Mouse (Mus musculus): Measurements from ENCODE around the gene Atp13a1. TPM values are rescaled to one million over a fixed set of nuclear protein-coding genes. Genes with fewer than 3 reads are reported as not detected.
A peak's percentile ranks its signal among the peaks of the same experiment; 100 is the strongest.

The Atp13a1 gene
- polyA plus RNA-seq, 2 experiments: 14.1 to 19.6 TPM

DNA sequence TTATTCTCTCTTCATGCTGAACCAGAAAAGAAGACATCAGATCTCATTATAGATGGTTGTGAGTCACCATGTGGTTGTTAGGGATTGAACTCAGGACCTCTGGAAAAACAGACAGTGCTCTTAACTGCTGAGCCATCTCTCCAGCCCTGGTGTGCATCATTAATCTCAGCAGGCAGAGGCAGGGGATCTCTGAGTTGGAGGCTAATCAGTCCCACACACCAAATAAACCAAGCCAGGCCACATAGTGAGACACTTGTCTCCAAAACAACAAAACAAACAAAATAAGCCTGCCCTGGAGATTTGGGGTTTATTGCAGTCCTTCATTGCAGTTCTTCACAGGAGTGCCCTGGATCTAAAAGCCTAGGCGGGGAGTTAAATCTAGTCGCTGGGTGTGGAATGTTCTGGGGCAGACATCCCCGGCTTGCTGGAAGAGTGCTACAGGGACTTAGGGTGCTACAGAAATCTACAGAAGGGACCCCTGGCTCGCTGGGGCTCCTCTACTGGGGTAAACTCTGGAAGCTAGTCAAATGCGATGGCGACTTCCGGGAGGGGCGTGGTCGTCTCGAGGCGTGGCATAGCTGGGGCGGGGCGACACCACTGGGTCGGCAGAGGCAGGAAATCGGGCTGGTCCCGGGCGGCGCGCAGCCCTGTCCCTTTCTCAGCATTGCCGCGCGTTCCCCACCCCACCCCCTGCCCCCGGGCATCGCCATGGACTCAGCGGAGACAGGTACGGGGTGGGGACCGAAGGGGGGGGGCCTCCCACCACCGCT, 17.3 kb downstream of the Atp13a1 start, which contains the start of gene Gmip:
Gmip (plus strand) TSS at position 586 of the 770 bp plus-strand sequence.
- DNase-seq (ENCODE audit: low read depth in 3 of 3, low spot score in 3 of 3) (peak; percentile 47 to 59 (median 58)), ATAC-seq (ENCODE audit: insufficient read depth) (peak; percentile 68)
- Histone ChIP-seq H3K27me3 (ENCODE audit: control insufficient read depth, insufficient read depth, low read length) (no peaks in the 10 kb centered on the region), H3K36me3 (replicated peaks; ENCODE audit: control insufficient read depth, insufficient read depth, low read depth) (peaks cover 31% of the 10 kb centered on the region), H3K4me3 (ENCODE audit: insufficient read depth in 1 of 2, low read depth in 2 of 2, low read length in 2 of 2) (peak within 1 kb of the TSS; percentile 47 to 63), H3K9me3 (ENCODE audit: control insufficient read depth, low read length) (no peaks in the 10 kb centered on the region), H3K27ac (no peak within 1 kb of the TSS), H3K9ac (replicated peaks) (peak within 1 kb of the TSS; percentile 57), H3K4me1 (replicated peaks; ENCODE audit: control insufficient read depth in 2 of 2, insufficient read depth in 2 of 2, low read length in 1 of 2) (peaks cover 4 to 7% of the 10 kb centered on the region in 2 experiments; a peak in 3 of 4 replicates), H3K4me2 (ENCODE audit: low read depth) (peak within 1 kb of the TSS; percentile 97)
- TF ChIP-seq EP300 (IDR thresholded peaks at IDR 0.05; ENCODE audit: low read depth) (no peak), CTCF (IDR thresholded peaks at IDR 0.05; ENCODE audit: low read depth) (no peak; the same call in 1 of the 2 replicates)
- WGBS (ENCODE audit: insufficient replicate concordance): 5% methylated on average over 28 of the region's 28 CpGs

DNA sequence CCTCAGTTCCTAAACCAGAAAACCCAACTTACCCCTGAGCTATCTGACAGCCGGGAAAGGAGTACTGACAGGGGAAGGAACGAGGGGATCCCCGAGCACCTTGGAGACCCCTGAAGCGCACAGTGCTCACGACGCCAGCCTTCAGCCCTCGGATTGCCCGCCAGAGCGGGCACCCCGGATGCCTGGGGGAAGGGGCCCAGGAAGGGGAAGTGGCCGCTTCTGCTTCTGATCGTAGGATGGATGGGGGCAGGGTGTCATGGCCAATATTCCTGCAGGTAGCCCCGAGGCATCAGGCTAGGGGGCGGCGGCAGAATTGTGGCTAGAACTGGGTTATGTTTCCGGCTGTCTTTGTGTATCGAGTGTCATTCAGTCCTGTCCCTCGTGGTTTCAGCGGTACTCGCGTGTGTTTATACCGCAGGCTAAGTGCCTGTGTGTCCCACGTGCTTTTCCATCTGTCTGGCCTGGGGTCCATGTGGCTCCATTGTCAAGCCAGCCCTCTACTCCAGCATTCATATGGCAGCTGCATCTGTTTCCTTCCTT, 18.0 kb downstream of the Atp13a1 start:
- Histone ChIP-seq H3K27me3 (ENCODE audit: control insufficient read depth, insufficient read depth, low read length) (no peaks in the 10 kb centered on the region), H3K36me3 (replicated peaks; ENCODE audit: control insufficient read depth, insufficient read depth, low read depth) (peaks cover 25% of the 10 kb centered on the region), H3K9ac (replicated peaks) (peak overlapping the region; percentile 57), H3K4me2 (ENCODE audit: low read depth) (peak overlapping the region; percentile 97), H3K4me3 (ENCODE audit: insufficient read depth in 1 of 2, low read depth in 2 of 2, low read length in 2 of 2) (peak overlapping the region; percentile 47 to 63), H3K4me1 (replicated peaks; ENCODE audit: control insufficient read depth in 2 of 2, insufficient read depth in 2 of 2, low read length in 1 of 2) (peaks cover 4 to 7% of the 10 kb centered on the region in 2 experiments; a peak in 3 of 4 replicates), H3K27ac (no peak overlapping the region), H3K9me3 (ENCODE audit: control insufficient read depth, low read length) (no peaks in the 10 kb centered on the region)
- TF ChIP-seq CTCF (IDR thresholded peaks at IDR 0.05; ENCODE audit: low read depth) (no peak), EP300 (IDR thresholded peaks at IDR 0.05; ENCODE audit: low read depth) (no peak)
- peak; percentile 36; the same call in 1 of the 2 replicates for ATAC-seq (ENCODE audit: insufficient read depth)
- DNase-seq (ENCODE audit: low read depth in 3 of 3, low spot score in 3 of 3): no peak
- under 1% methylated on average over 23 of the region's 23 CpGs for WGBS (ENCODE audit: insufficient replicate concordance)

DNA sequence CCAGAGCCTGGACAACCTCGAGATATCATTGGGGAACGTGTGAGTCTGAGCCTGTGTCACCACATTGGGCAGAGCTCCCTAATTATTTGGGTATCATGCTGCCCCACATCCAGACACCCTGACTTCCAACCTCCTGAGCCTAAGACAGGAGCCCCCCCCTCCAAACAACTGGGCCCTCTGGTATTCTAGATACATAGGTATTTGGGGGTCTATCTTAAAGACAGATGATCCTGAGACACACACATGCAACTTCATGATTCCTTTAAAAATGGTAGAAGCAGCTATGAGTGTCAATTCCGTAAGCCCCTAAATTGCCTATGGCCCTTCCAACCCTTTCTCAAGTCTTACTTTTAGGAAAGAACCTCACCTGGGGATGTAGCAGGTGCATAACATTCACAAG, 18.9 kb downstream of the Atp13a1 start:
- H3K4me2 ChIP-seq (ENCODE audit: low read depth): no peak overlapping the region
- no peak overlapping the region for H3K4me3 ChIP-seq (ENCODE audit: insufficient read depth in 1 of 2, low read depth in 2 of 2, low read length in 2 of 2)
- peaks cover 19% of the 10 kb centered on the region for H3K36me3 ChIP-seq (replicated peaks; ENCODE audit: control insufficient read depth, insufficient read depth, low read depth)

GRCm38 (mm10) chr8:69814881-69815280, 23.9 kb downstream of the Atp13a1 start:
- Histone ChIP-seq H3K36me3 (replicated peaks; ENCODE audit: control insufficient read depth, insufficient read depth, low read depth) (no peaks in the 10 kb centered on the region), H3K27ac (no peak overlapping the region), H3K27me3 (ENCODE audit: control insufficient read depth, insufficient read depth, low read length) (no peaks in the 10 kb centered on the region), H3K9me3 (ENCODE audit: control insufficient read depth, low read length) (no peaks in the 10 kb centered on the region), H3K4me3 (ENCODE audit: insufficient read depth in 1 of 2, low read depth in 2 of 2, low read length in 2 of 2) (no peak overlapping the region), H3K9ac (replicated peaks) (no peak overlapping the region), H3K4me2 (ENCODE audit: low read depth) (no peak overlapping the region), H3K4me1 (replicated peaks; ENCODE audit: control insufficient read depth in 2 of 2, insufficient read depth in 2 of 2, low read length in 1 of 2) (no peaks in the 10 kb centered on the region)
- no peak for TF ChIP-seq CTCF (IDR thresholded peaks at IDR 0.05; ENCODE audit: low read depth)
- no peak for TF ChIP-seq EP300 (IDR thresholded peaks at IDR 0.05; ENCODE audit: low read depth)
- DNase-seq (ENCODE audit: low read depth in 3 of 3, low spot score in 3 of 3): no peak
- WGBS (ENCODE audit: insufficient replicate concordance): 76% methylated on average over 2 of the region's 2 CpGs
- ATAC-seq (ENCODE audit: insufficient read depth): no peak

More for the DNA sequence above, 18.9 kb downstream of the Atp13a1 start:
- ATAC-seq (ENCODE audit: insufficient read depth): no peak
- 37% methylated on average over 3 of the region's 3 CpGs for WGBS (ENCODE audit: insufficient replicate concordance)
- TF ChIP-seq EP300 (IDR thresholded peaks at IDR 0.05; ENCODE audit: low read depth): no peak
- no peak for TF ChIP-seq CTCF (IDR thresholded peaks at IDR 0.05; ENCODE audit: low read depth)
- Histone ChIP-seq H3K9ac (replicated peaks) (no peak overlapping the region), H3K27ac (no peak overlapping the region), H3K4me1 (replicated peaks; ENCODE audit: control insufficient read depth in 2 of 2, insufficient read depth in 2 of 2, low read length in 1 of 2) (peaks cover 4 to 7% of the 10 kb centered on the region in 2 experiments; a peak in 3 of 4 replicates), H3K27me3 (ENCODE audit: control insufficient read depth, insufficient read depth, low read length) (no peaks in the 10 kb centered on the region), H3K9me3 (ENCODE audit: control insufficient read depth, low read length) (no peaks in the 10 kb centered on the region)
- no peak for DNase-seq (ENCODE audit: low read depth in 3 of 3, low spot score in 3 of 3)

GRCm38 (mm10) chr8:69815396-69815795, 24.4 kb downstream of the Atp13a1 start:
- Histone ChIP-seq H3K27ac (no peak overlapping the region), H3K4me3 (ENCODE audit: insufficient read depth in 1 of 2, low read depth in 2 of 2, low read length in 2 of 2) (no peak overlapping the region), H3K9me3 (ENCODE audit: control insufficient read depth, low read length) (no peaks in the 10 kb centered on the region), H3K4me2 (ENCODE audit: low read depth) (no peak overlapping the region), H3K9ac (replicated peaks) (no peak overlapping the region), H3K27me3 (ENCODE audit: control insufficient read depth, insufficient read depth, low read length) (no peaks in the 10 kb centered on the region), H3K36me3 (replicated peaks; ENCODE audit: control insufficient read depth, insufficient read depth, low read depth) (no peaks in the 10 kb centered on the region), H3K4me1 (replicated peaks; ENCODE audit: control insufficient read depth in 2 of 2, insufficient read depth in 2 of 2, low read length in 1 of 2) (no peaks in the 10 kb centered on the region)
- 76% methylated on average over 4 of the region's 4 CpGs for WGBS (ENCODE audit: insufficient replicate concordance)
- TF ChIP-seq EP300 (IDR thresholded peaks at IDR 0.05; ENCODE audit: low read depth) (no peak), CTCF (IDR thresholded peaks at IDR 0.05; ENCODE audit: low read depth) (no peak)
- DNase-seq (ENCODE audit: low read depth in 3 of 3, low spot score in 3 of 3) (no peak), ATAC-seq (ENCODE audit: insufficient read depth) (no peak; the same call in 1 of the 2 replicates)
